Mouse (Mus musculus) liver, adult 2 months (tissue): ENCODE results near the gene Myadml2. TPM values are rescaled to one million over a fixed set of nuclear protein-coding genes. Genes with fewer than 3 reads are reported as not detected.
A peak's percentile ranks its signal among the peaks of the same experiment; 100 is the strongest.

Experiments used
- DNase-seq: peaks from one replicate; pipeline ENCODE4 v3.0.0-alpha.2; 2011; ENCODE audit warnings: low read depth, low spot score; ENCODE audit errors: extremely low read depth
- H3K27ac ChIP-seq: fragments of 200-500 bp; replicated peaks from 2 replicates; pipeline ENCODE4 v1.5.1; 2012; ENCODE audit warnings: low read depth, mild to moderate bottlenecking, control low read depth, inconsistent platforms, low read length; ENCODE audit not compliant: insufficient read depth
- H3K27me3 ChIP-seq: fragments of 200-500 bp; 2 replicates; pipeline ENCODE4 v1.6.1; 2012; ENCODE audit warnings: mild to moderate bottlenecking, moderate library complexity, low read length, inconsistent platforms; ENCODE audit not compliant: control insufficient read depth, insufficient read depth
- H3K36me3 ChIP-seq: fragments of 200-500 bp; 2 replicates; pipeline ENCODE4 v1.6.1; 2012; ENCODE audit warnings: low read length, inconsistent platforms; ENCODE audit not compliant: control insufficient read depth, insufficient read depth
- H3K4me1 ChIP-seq: fragments of 200-500 bp; 2 replicates; pipeline ENCODE4 v1.6.1; 2011; ENCODE audit warnings: low read length; ENCODE audit not compliant: control insufficient read depth, insufficient read depth
- H3K4me3 ChIP-seq: fragments of 200-500 bp; 2 replicates; pipeline ENCODE4 v1.5.1; 2011; ENCODE audit warnings: low read depth, mild to moderate bottlenecking, control low read depth, low read length, moderate library complexity; ENCODE audit not compliant: insufficient read depth
- H3K79me2 ChIP-seq: fragments of 200-500 bp; 2 replicates; pipeline ENCODE4 v1.6.1; 2012; ENCODE audit warnings: inconsistent platforms, mild to moderate bottlenecking, low read length, moderate library complexity; ENCODE audit not compliant: control insufficient read depth, insufficient read depth
- H3K9ac ChIP-seq: fragments of 200-500 bp; 2 replicates; pipeline ENCODE4 v1.6.1; 2012; ENCODE audit warnings: low read depth, mild to moderate bottlenecking, control low read depth, inconsistent platforms, low read length
- CTCF ChIP-seq: fragments of 200-500 bp; IDR thresholded peaks from 2 replicates; pipeline ENCODE4 v1.5.1; 2011; ENCODE audit warnings: low read depth, low read length, control low read depth
- POLR2A ChIP-seq: fragments of 200-500 bp; IDR thresholded peaks from 2 replicates; pipeline ENCODE4 v1.6.1; 2011; ENCODE audit warnings: low read length, control low read depth; ENCODE audit not compliant: insufficient read depth; ENCODE audit errors: extremely low read depth
- WGBS: fragments of 180-500 bp; shearing (Covaris S2); methylation state at CpG from one replicate; pipeline ENCODE4 v1.1.7; 2018; 5-methylcytosine and 5-hydroxymethylcytosine counted together
- polyA plus RNA-seq: library from polyadenylated mRNA; depleted of rRNA; stranded (reverse); fragments of >200 nt; gene quantifications from 2 replicates; pipeline ENCODE4 v1.2.3, GENCODE M21; 2012
- total RNA-seq: library from RNA; depleted of rRNA; stranded (reverse); fragments of >200 nt; gene quantifications from 2 replicates; pipeline ENCODE4 v1.2.3, GENCODE M21; 2014

Gene Myadml2
- total and polyA plus RNA-seq, 2 experiments: not detected

- H3K27ac ChIP-seq: no peak overlapping the region
- H3K79me2 ChIP-seq: no peaks in the 10 kb centered on the region
- no peaks in the 10 kb centered on the region for H3K27me3 ChIP-seq
- H3K4me1 ChIP-seq: no peaks in the 10 kb centered on the region
- H3K36me3 ChIP-seq: no peaks in the 10 kb centered on the region; the same call in 1 of the 2 replicates
- DNase-seq: peak; percentile 45
- TF ChIP-seq POLR2A (no peak), CTCF (peak; percentile 51; the same call in 1 of the 2 replicates)
- H3K9ac ChIP-seq: no peak overlapping the region
- WGBS: 74% methylated on average over 3 of the region's 3 CpGs
- no peak overlapping the region for H3K4me3 ChIP-seq
Observed at GRCm38 (mm10) chr11:120651872-120652271, 3.9 kb upstream of the Myadml2 start.

- H3K36me3 ChIP-seq: no peaks in the 10 kb centered on the region
- no peaks in the 10 kb centered on the region for H3K79me2 ChIP-seq
- no peak overlapping the region for H3K4me3 ChIP-seq
- H3K27me3 ChIP-seq: no peaks in the 10 kb centered on the region
- WGBS: 91% methylated on average over 35 of the region's 35 CpGs
- H3K27ac ChIP-seq: no peak overlapping the region
- no peak overlapping the region for H3K9ac ChIP-seq
- no peak for TF ChIP-seq CTCF
- TF ChIP-seq POLR2A: no peak
- DNase-seq: no peak
- H3K4me1 ChIP-seq: peaks cover 5% of the 10 kb centered on the region; the same call in 1 of the 2 replicates
Observed at GRCm38 (mm10) chr11:120647047-120647830, 719 bp downstream of the Myadml2 start.

GRCm38 (mm10) chr11:120643601-120643987 lies 4.4 kb downstream of the Myadml2 start, which contains the start of gene Pycr1:
Gene Pycr1 (minus strand): TSS chr11:120643769.
- Histone ChIP-seq H3K4me1 (peaks cover 5% of the 10 kb centered on the region; the same call in 1 of the 2 replicates), H3K27ac (no peak within 1 kb of the TSS), H3K27me3 (no peaks in the 10 kb centered on the region), H3K4me3 (peak within 1 kb of the TSS; percentile 32), H3K9ac (peak within 1 kb of the TSS; percentile 39), H3K79me2 (no peaks in the 10 kb centered on the region), H3K36me3 (no peaks in the 10 kb centered on the region)
- TF ChIP-seq CTCF: no peak
- TF ChIP-seq POLR2A: no peak
- under 1% methylated on average over 15 of the region's 15 CpGs for WGBS
- peak; percentile 82 for DNase-seq

GRCm38 (mm10) chr11:120642939-120643600 lies 4.9 kb downstream of the Myadml2 start:
- Histone ChIP-seq H3K4me3 (peak overlapping the region; percentile 32), H3K9ac (peak overlapping the region; percentile 39), H3K79me2 (no peaks in the 10 kb centered on the region), H3K36me3 (no peaks in the 10 kb centered on the region), H3K27ac (no peak overlapping the region), H3K27me3 (no peaks in the 10 kb centered on the region), H3K4me1 (peaks cover 5% of the 10 kb centered on the region; the same call in 1 of the 2 replicates)
- TF ChIP-seq CTCF (no peak), POLR2A (no peak)
- no peak for DNase-seq
- 1% methylated on average over 18 of the region's 18 CpGs for WGBS

GRCm38 (mm10) chr11:120641869-120642268 lies 6.1 kb downstream of the Myadml2 start:
- no peak for TF ChIP-seq CTCF
- TF ChIP-seq POLR2A: no peak
- WGBS: 89% methylated on average over 8 of the region's 8 CpGs
- H3K36me3 ChIP-seq: no peaks in the 10 kb centered on the region

More at GRCm38 (mm10) chr11:120641869-120642268, 6.1 kb downstream of the Myadml2 start:
- Histone ChIP-seq H3K27me3 (no peaks in the 10 kb centered on the region), H3K27ac (no peak overlapping the region), H3K4me3 (no peak overlapping the region), H3K4me1 (peaks cover 5% of the 10 kb centered on the region; the same call in 1 of the 2 replicates), H3K79me2 (no peaks in the 10 kb centered on the region), H3K9ac (no peak overlapping the region)
- DNase-seq: no peak
